Mouse (Mus musculus) G1E (cell line): ENCODE measurements around the gene Tln2.

Source experiments
- CTCF ChIP-seq: IDR thresholded peaks from 2 replicates; pipeline ENCODE4 v1.5.1; 2012; ENCODE audit warnings: low read depth, low read length, inconsistent platforms, mixed read lengths
- TAL1 ChIP-seq: conservative IDR thresholded peaks from 2 replicates; pipeline ENCODE4 v1.6.1; 2012; ENCODE audit warnings: low read depth, low read length, inconsistent platforms, mixed read lengths

- no peak for TF ChIP-seq CTCF
- no peak for TF ChIP-seq TAL1
Observed at GRCm38 (mm10) chr9:67209451-67209850, 350.1 kb downstream of the Tln2 start.
